Mouse (Mus musculus) forebrain, embryonic 11.5 days (tissue): ENCODE data around the gene Abhd12. TPM values are rescaled to one million over a fixed set of nuclear protein-coding genes. Genes with fewer than 3 reads are reported as not detected.

Source experiments
- polyA plus RNA-seq: library from polyadenylated mRNA; unstranded; fragments of >200 nt; fragmentation: Nextera tagmentation; extraction: Ambion mirVana; gene quantifications from 2 replicates; pipeline ENCODE4 v1.2.1, GENCODE M21; 2014

Gene Abhd12
- polyA plus RNA-seq, 1 experiment from 2014 or later = 54.2 TPM

Other genes starting within 250 kb of the Abhd12 start
- gene Acss1, start 236.2 kb downstream of the Abhd12 start, polyA plus RNA-seq = 46.6 and 46.8 TPM in 2 replicates
- 0.08 TPM in 1 of 2 replicates, not detected in the other for gene Vsx1, start 215.4 kb downstream of the Abhd12 start, polyA plus RNA-seq
- 27.0 and 28.8 TPM in 2 replicates for gene Entpd6, start 155.7 kb downstream of the Abhd12 start, polyA plus RNA-seq
- 55.6 and 59.4 TPM in 2 replicates for gene Pygb, start 118.0 kb downstream of the Abhd12 start, polyA plus RNA-seq
- 80.7 and 84.0 TPM in 2 replicates for gene Gins1, start 659 bp upstream of the Abhd12 start, polyA plus RNA-seq
- gene Ninl, start 134.6 kb upstream of the Abhd12 start, polyA plus RNA-seq = 26.7 and 28.7 TPM in 2 replicates
- gene Nanp, start 134.7 kb upstream of the Abhd12 start, polyA plus RNA-seq = 46.5 and 51.9 TPM in 2 replicates
- not detected in 2 replicates for gene Gm14151, start 187.6 kb upstream of the Abhd12 start, polyA plus RNA-seq
- gene Gm14147, start 193.5 kb upstream of the Abhd12 start, polyA plus RNA-seq = not detected in 2 replicates